Mouse (Mus musculus) left cerebral cortex, postnatal 10 days (tissue): ENCODE data around the gene Celf2. TPM values are rescaled to one million over a fixed set of nuclear protein-coding genes. Genes with fewer than 3 reads are reported as not detected.

Experiments used
- DNase-seq, 2 experiments: peaks; one replicate each; pipeline ENCODE4 v3.0.0; 2021 to 2022; ENCODE audit warnings: low spot score in 2 of 2, mixed read lengths in 1 of 2; ENCODE audit errors: extremely low spot score in 1 of 2
- intact Hi-C: fragments of 180-260 bp; cut with DNase I; formaldehyde crosslinking; loops from one replicate; pipeline ENCODE4 v1.15.1; 2025
- total RNA-seq, 2 experiments: library from RNA; stranded (reverse); gene quantifications; 2 replicates each; pipeline ENCODE4 v1.2.3; 2021

The Celf2 gene
- total RNA-seq, 2 experiments from 2014 or later: 575 to 591 TPM

GRCm38 (mm10) chr2:7400530-7400929 lies 108.8 kb downstream of the Celf2 start:
- DNase-seq: peak; percentile 24 to 47
- intact Hi-C loops: no loop called here

- intact Hi-C loops: loop anchor here (10.0 kb wide), 3 partner anchors 339 to 629 kb away; no protein-coding TSS in a partner anchor
Measured at GRCm38 (mm10) chr2:7395935-7396334, 113.4 kb downstream of the Celf2 start.

GRCm38 (mm10) chr2:7395473-7395872 lies 113.9 kb downstream of the Celf2 start:
- peak in 1 of 2 experiments; percentile 20 for DNase-seq
- intact Hi-C loops: loop anchor here (10.0 kb wide), 3 partner anchors 339 to 629 kb away; no protein-coding TSS in a partner anchor

More at GRCm38 (mm10) chr2:7395935-7396334, 113.4 kb downstream of the Celf2 start:
- DNase-seq: peak; percentile 37 to 41

GRCm38 (mm10) chr2:7392500-7392899 lies 116.9 kb downstream of the Celf2 start:
- DNase-seq: no peak
- intact Hi-C loops: loop anchor here (10.0 kb wide), 3 partner anchors 342 to 632 kb away; no protein-coding TSS in a partner anchor

GRCm38 (mm10) chr2:7389264-7389663 lies 120.1 kb downstream of the Celf2 start:
- intact Hi-C loops: no loop called here
- no peak for DNase-seq

- DNase-seq: no peak
- intact Hi-C loops: no loop called here
Measured at GRCm38 (mm10) chr2:7378736-7379135, 130.6 kb downstream of the Celf2 start.

GRCm38 (mm10) chr2:7377878-7378277 lies 131.5 kb downstream of the Celf2 start:
- intact Hi-C loops: no loop called here
- no peak for DNase-seq

- intact Hi-C loops: no loop called here
Measured at GRCm38 (mm10) chr2:7367738-7368137, 141.6 kb downstream of the Celf2 start.

GRCm38 (mm10) chr2:7359557-7359956 lies 149.8 kb downstream of the Celf2 start:
- intact Hi-C loops: no loop called here
- no peak for DNase-seq

More at GRCm38 (mm10) chr2:7367738-7368137, 141.6 kb downstream of the Celf2 start:
- DNase-seq: no peak

GRCm38 (mm10) chr2:7358816-7359215 lies 150.5 kb downstream of the Celf2 start:
- DNase-seq: no peak
- intact Hi-C loops: no loop called here

GRCm38 (mm10) chr2:7351234-7351633 lies 158.1 kb downstream of the Celf2 start:
- no peak for DNase-seq
- intact Hi-C loops: no loop called here

- DNase-seq: peak in 1 of 2 experiments; percentile 21
Measured at GRCm38 (mm10) chr2:7346703-7347461, 162.5 kb downstream of the Celf2 start.

GRCm38 (mm10) chr2:7344951-7345350 lies 164.4 kb downstream of the Celf2 start:
- intact Hi-C loops: no loop called here

More at GRCm38 (mm10) chr2:7346703-7347461, 162.5 kb downstream of the Celf2 start:
- intact Hi-C loops: no loop called here

GRCm38 (mm10) chr2:7342911-7343478 lies 166.4 kb downstream of the Celf2 start:
- intact Hi-C loops: no loop called here
- no peak for DNase-seq

More at GRCm38 (mm10) chr2:7344951-7345350, 164.4 kb downstream of the Celf2 start:
- no peak for DNase-seq

GRCm38 (mm10) chr2:7334846-7335245 lies 174.5 kb downstream of the Celf2 start:
- DNase-seq: peak in 1 of 2 experiments; percentile 28
- intact Hi-C loops: no loop called here

GRCm38 (mm10) chr2:7328018-7328899 lies 181.1 kb downstream of the Celf2 start:
- intact Hi-C loops: no loop called here
- DNase-seq: no peak

GRCm38 (mm10) chr2:7319760-7320159 lies 189.6 kb downstream of the Celf2 start:
- intact Hi-C loops: no loop called here
- DNase-seq: no peak

GRCm38 (mm10) chr2:7311776-7312175 lies 197.6 kb downstream of the Celf2 start:
- DNase-seq: no peak
- intact Hi-C loops: no loop called here

- intact Hi-C loops: no loop called here
Measured at GRCm38 (mm10) chr2:7310840-7311182, 198.6 kb downstream of the Celf2 start.

More at GRCm38 (mm10) chr2:7310840-7311182, 198.6 kb downstream of the Celf2 start:
- DNase-seq: no peak
